Mouse (Mus musculus) stomach, embryonic 15.5 days (tissue): ENCODE measurements around the gene Rpl37a. TPM values are rescaled to one million over a fixed set of nuclear protein-coding genes. Genes with fewer than 3 reads are reported as not detected.

Source experiments
- ATAC-seq: fragments of 200-750 bp; cut with Nextera tagmentation; 2 replicates; pipeline ENCODE4 v1.8.0; 2017; ENCODE audit warnings: low read depth, moderate number of reproducible peaks, moderate TSS enrichment; ENCODE audit not compliant: insufficient read depth, low FRiP score
- H3K27ac ChIP-seq: fragments of 300-500 bp; sonication (generic); 2 replicates; pipeline ENCODE4 v1.5.1; 2015; ENCODE audit warnings: mild to moderate bottlenecking, inconsistent platforms
- H3K27me3 ChIP-seq: fragments of 300-500 bp; sonication (generic); replicated peaks from 2 replicates; pipeline ENCODE4 v1.6.1; 2015; ENCODE audit warnings: inconsistent platforms
- H3K36me3 ChIP-seq: fragments of 300-500 bp; sonication (generic); 2 replicates; pipeline ENCODE4 v1.6.1; 2015; ENCODE audit warnings: inconsistent platforms
- H3K4me1 ChIP-seq: fragments of 300-500 bp; sonication (generic); 2 replicates; pipeline ENCODE4 v1.6.1; 2015; ENCODE audit warnings: inconsistent platforms
- H3K4me2 ChIP-seq: fragments of 300-500 bp; sonication (generic); 2 replicates; pipeline ENCODE4 v1.6.1; 2015; ENCODE audit warnings: mild to moderate bottlenecking, inconsistent platforms
- H3K4me3 ChIP-seq: fragments of 300-500 bp; sonication (generic); replicated peaks from 2 replicates; pipeline ENCODE4 v1.5.1; 2015; ENCODE audit warnings: inconsistent platforms
- H3K9ac ChIP-seq: fragments of 300-500 bp; sonication (generic); 2 replicates; pipeline ENCODE4 v1.6.1; 2015; ENCODE audit warnings: inconsistent platforms
- H3K9me3 ChIP-seq: fragments of 300-500 bp; sonication (generic); 2 replicates; pipeline ENCODE4 v1.6.1; 2016; ENCODE audit warnings: inconsistent platforms
- WGBS: fragments of 180-500 bp; shearing (Covaris S2); methylation state at CpG from one replicate; pipeline ENCODE4 v1.1.7; 2015; 5-methylcytosine and 5-hydroxymethylcytosine counted together
- polyA plus RNA-seq: library from polyadenylated mRNA; unstranded; fragments of >200 nt; fragmentation: Nextera tagmentation; extraction: Ambion mirVana; gene quantifications from 2 replicates; pipeline ENCODE4 v1.2.1, GENCODE M21; 2015

Rpl37a gene
- 1,608 and 1,724 TPM in 2 replicates for polyA plus RNA-seq

DNA sequence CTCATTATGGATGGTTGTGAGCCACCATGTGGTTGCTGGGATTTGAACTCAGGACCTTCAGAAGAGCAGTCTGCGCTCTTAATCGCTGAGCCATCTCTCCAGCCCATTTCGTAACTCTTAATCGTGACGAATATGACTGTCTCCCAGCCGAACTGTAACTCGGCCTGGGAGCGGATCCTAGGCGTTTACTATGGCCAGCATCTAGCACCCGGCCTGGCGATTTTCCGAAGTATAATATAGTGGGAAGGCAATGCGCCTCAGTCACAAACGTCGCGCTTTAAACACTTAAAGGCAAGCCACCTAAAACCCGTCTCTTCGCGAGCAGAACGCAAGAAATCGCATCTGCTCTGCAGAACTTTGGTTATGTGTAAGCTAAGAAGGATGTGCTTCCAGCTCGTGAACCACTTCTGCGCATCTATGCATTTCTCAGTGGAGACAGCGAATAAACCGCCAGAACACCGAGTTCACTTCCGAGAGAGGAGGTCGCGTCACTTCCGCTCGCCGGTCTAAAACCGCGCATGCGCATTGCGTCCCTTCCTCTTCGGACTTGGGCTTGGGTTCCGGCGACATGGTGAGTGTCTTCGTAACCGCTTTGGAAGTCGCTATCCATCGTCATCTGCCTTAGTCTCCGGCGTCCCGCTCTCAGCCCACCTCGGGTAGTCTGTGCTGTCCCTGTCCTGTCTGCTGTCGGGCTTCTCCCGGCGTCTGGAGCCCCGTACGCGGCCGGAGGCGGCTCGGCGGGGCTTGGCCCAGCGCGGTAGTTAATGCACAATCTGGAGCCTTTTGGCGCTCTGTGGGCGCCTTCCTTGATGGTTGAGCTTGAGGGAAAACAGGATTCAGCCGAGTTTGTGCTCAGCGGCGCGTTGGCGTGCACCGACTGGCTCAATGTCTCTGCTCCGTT, at the start of gene Rpl37a:
Gene Rpl37a, plus strand, starts transcription at position 538 of the 901 bp plus-strand sequence.
- Histone ChIP-seq H3K9me3 (no peaks in the 10 kb centered on the region), H3K4me1 (peaks cover 5% of the 10 kb centered on the region; the same call in 1 of the 2 replicates), H3K27ac (peak within 1 kb of the TSS; percentile 95), H3K27me3 (no peaks in the 10 kb centered on the region), H3K36me3 (peaks cover 12% of the 10 kb centered on the region; the same call in 1 of the 2 replicates), H3K4me3 (peak within 1 kb of the TSS; percentile 63), H3K4me2 (peak within 1 kb of the TSS; percentile 80), H3K9ac (peak within 1 kb of the TSS; percentile 76)
- 3% methylated on average over 68 of the region's 68 CpGs for WGBS
- peak; percentile 89 for ATAC-seq

DNA sequence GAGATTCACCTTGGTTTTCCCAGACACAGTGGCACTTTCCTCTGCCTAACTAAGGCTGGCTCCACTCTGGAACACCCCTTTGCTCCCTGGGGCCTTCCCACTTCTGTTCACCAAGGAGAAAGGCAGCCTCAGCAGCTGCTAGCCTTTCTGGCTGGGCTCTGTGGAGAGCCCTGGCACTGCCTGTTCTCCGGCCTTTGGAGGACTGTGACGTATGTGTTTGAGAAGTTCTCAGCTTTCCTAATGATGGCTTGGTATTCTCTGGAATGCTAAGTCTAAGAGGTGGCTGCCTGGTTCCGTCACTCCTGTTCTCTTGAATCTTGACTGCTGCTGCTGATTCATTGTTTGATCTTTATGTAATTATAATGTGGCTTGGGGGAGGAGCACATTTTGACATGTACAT, 38.0 kb upstream of the Rpl37a start:
- ATAC-seq = no peak
- no peaks in the 10 kb centered on the region for H3K36me3 ChIP-seq
- no peak overlapping the region for H3K27ac ChIP-seq
- H3K4me2 ChIP-seq = no peak overlapping the region
- no peaks in the 10 kb centered on the region for H3K9me3 ChIP-seq
- H3K4me3 ChIP-seq = no peak overlapping the region
- no peaks in the 10 kb centered on the region for H3K4me1 ChIP-seq
- no peaks in the 10 kb centered on the region for H3K27me3 ChIP-seq
- 31% methylated on average over 3 of the region's 3 CpGs for WGBS
- no peak overlapping the region for H3K9ac ChIP-seq

DNA sequence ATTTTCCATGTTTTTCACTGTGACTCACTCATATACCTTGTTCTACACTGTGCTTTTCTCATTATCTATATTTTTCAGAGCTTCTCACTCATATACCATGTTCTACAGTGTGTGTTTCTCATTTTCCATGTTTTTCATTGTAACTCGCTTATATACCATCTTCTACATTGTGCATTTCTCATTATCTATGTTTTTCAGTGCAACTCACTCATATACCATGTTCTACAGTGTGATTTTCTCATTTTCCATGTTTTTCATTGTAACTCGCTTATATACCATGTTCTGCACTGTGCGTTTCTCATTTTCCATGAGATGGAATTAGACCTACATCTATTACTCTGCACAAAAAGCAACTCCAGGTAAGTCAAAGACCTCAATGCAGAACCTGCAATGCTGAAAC, 14.8 kb upstream of the Rpl37a start:
- Histone ChIP-seq H3K4me3 (no peak overlapping the region), H3K36me3 (no peaks in the 10 kb centered on the region), H3K9ac (no peak overlapping the region), H3K27me3 (no peaks in the 10 kb centered on the region), H3K9me3 (no peaks in the 10 kb centered on the region), H3K4me1 (no peaks in the 10 kb centered on the region), H3K27ac (no peak overlapping the region), H3K4me2 (no peak overlapping the region)
- 50% methylated on average over 3 of the region's 3 CpGs for WGBS
- no peak for ATAC-seq

DNA sequence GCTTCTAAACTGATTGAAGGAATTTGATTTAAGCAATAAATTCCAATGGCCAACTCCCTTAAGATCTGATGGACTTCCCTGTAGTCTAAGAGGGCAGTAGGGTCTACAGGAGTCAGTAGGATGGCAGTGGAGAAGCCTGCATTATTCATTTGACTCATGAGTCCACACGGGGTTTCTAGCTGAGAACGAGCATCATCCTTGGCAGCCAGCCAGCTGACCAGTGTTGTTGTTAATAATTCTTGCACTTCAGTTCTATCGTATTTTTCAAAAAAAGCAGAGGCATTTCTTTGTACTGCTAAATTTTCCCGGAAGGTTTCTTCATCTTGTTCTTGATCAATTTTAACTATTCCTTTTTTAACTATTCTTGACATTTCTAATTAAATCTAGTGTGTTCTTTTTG, 12.4 kb upstream of the Rpl37a start:
- Histone ChIP-seq H3K4me3 (no peak overlapping the region), H3K9me3 (no peaks in the 10 kb centered on the region), H3K27ac (no peak overlapping the region), H3K4me2 (no peak overlapping the region), H3K9ac (no peak overlapping the region), H3K4me1 (no peaks in the 10 kb centered on the region), H3K27me3 (no peaks in the 10 kb centered on the region), H3K36me3 (no peaks in the 10 kb centered on the region)
- ATAC-seq = no peak
- WGBS = 33% methylated on average over 4 of the region's 4 CpGs

DNA sequence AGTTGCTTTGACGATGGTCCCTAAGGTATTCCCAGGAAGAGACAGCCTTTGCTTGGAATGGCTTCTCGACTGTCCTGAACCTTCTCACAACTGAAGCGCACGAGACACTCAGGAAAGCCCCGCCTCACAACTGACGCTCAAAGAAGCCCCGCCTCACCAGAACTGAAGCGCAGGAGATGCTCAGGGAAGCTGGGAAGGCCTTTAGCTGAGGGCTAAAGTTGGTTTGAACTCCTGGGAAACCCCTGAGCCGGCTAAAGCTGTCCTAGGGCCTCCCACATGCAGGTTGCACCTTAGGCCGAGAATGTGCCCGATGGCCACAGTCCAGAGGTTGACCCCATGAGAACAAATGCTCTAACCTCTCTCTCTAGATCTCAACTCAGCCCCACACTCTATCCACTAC, 10.6 kb upstream of the Rpl37a start, which contains the start of gene Ankar:
Gene Ankar, minus strand, starts transcription at position 101 of the 400 bp plus-strand sequence.
- no peaks in the 10 kb centered on the region for H3K36me3 ChIP-seq
- 83% methylated on average over 11 of the region's 11 CpGs for whole genome bisulfite sequencing
- no peak within 1 kb of the TSS for H3K4me2 ChIP-seq
- no peak within 1 kb of the TSS for H3K4me3 ChIP-seq
- no peak within 1 kb of the TSS for H3K27ac ChIP-seq
- no peak for ATAC-seq
- H3K27me3 ChIP-seq = no peaks in the 10 kb centered on the region
- no peaks in the 10 kb centered on the region for H3K9me3 ChIP-seq
- no peak within 1 kb of the TSS for H3K9ac ChIP-seq
- H3K4me1 ChIP-seq = no peaks in the 10 kb centered on the region

DNA sequence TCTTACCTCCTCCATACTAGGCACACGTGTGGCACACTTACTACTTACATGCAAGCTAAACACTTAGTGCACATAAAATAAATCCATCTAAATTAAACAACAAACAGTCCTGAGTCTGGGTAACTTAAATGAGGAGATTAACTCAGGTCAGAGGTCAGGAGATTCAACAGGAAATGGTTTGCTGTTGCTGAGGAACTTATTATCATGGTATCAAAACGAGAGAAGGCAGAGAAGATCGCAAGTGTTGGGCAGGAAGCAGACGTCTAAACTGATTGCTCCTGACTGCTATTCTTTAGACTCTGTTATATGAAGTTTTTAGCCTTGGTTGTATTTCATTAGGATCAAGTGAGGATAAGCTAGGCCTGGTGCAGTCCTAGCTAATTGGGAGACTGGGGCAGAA, 3.6 kb upstream of the Rpl37a start:
- no peak overlapping the region for H3K4me2 ChIP-seq
- H3K4me1 ChIP-seq = peaks cover under 1% of the 10 kb centered on the region; the same call in 1 of the 2 replicates
- no peaks in the 10 kb centered on the region for H3K36me3 ChIP-seq
- no peaks in the 10 kb centered on the region for H3K9me3 ChIP-seq
- no peak overlapping the region for H3K4me3 ChIP-seq
- ATAC-seq = no peak
- 60% methylated on average over 4 of the region's 4 CpGs for WGBS
- no peak overlapping the region for H3K9ac ChIP-seq
- H3K27me3 ChIP-seq = no peaks in the 10 kb centered on the region
- H3K27ac ChIP-seq = no peak overlapping the region

DNA sequence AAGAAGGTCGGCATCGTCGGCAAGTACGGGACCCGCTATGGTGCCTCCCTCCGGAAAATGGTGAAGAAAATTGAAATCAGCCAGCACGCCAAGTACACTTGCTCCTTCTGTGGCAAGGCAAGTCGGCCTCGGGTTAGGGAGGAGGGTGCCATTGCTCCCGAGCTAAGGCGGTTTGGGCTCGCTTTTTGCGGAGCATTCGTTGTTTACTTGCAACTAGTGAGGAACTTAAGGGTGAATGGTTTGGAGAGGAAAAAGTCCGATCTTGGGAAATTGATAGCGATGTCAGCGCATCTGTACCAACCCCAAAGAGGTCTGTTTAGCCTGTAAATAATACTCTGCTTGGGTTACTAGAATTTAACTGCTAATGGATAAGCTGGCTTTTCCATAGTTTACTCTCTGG, 594 bp downstream of the Rpl37a start:
- under 1% methylated on average over 17 of the region's 17 CpGs for WGBS
- H3K27ac ChIP-seq = peak overlapping the region; percentile 95
- no peaks in the 10 kb centered on the region for H3K27me3 ChIP-seq
- peak overlapping the region; percentile 76 for H3K9ac ChIP-seq
- peak overlapping the region; percentile 63 for H3K4me3 ChIP-seq
- H3K4me1 ChIP-seq = peaks cover 5% of the 10 kb centered on the region; the same call in 1 of the 2 replicates
- H3K36me3 ChIP-seq = peaks cover 12% of the 10 kb centered on the region; the same call in 1 of the 2 replicates
- no peak for ATAC-seq
- no peaks in the 10 kb centered on the region for H3K9me3 ChIP-seq
- peak overlapping the region; percentile 80 for H3K4me2 ChIP-seq

DNA sequence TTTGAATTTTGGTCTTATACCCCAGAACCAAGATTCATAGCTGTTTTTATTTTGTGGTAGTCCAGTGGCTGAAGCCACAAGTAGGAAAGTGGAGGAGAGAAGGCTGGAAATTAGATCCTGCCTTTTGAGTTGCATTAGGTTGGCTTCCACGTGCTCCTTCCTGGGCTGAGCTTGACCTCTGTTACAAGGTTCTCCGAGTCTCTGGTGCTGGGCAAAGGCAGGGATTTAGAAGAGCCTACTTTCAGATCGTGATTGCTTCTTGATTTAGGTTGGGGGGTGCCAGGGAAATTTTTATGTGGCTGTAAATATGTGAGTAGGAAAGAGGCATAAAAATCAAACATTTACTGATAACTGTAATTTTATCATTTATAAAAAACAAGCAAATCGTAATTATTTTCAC, 3.5 kb downstream of the Rpl37a start:
- no peak for ATAC-seq
- H3K9me3 ChIP-seq = no peaks in the 10 kb centered on the region
- no peak overlapping the region for H3K4me3 ChIP-seq
- H3K4me1 ChIP-seq = peaks cover 8% of the 10 kb centered on the region; the same call in 1 of the 2 replicates
- no peak overlapping the region for H3K27ac ChIP-seq
- H3K9ac ChIP-seq = no peak overlapping the region
- WGBS = 67% methylated on average over 4 of the region's 4 CpGs
- peaks cover 12% of the 10 kb centered on the region; the same call in 1 of the 2 replicates for H3K36me3 ChIP-seq
- no peaks in the 10 kb centered on the region for H3K27me3 ChIP-seq
- no peak overlapping the region for H3K4me2 ChIP-seq

DNA sequence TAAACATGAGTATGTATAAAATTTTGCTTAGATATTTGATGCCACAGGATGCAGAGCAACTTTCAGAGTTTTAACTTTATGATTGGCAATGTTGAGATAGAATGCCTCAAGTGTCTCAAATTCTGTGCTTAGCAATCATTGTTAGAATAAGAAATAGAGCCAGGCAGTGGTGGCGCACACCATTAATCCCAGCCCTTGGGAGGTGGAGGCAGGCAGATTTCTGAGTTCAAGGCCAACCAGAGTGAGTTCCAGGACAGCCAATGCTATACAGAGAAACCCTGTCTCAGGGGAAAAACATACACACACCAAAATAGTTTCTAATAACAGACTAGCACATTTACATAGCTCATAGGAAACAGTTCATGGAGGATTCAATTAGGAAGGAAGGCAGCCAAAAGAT, 4.0 kb downstream of the Rpl37a start:
- peaks cover 8% of the 10 kb centered on the region; the same call in 1 of the 2 replicates for H3K4me1 ChIP-seq
- no peak overlapping the region for H3K4me2 ChIP-seq
- peaks cover 12% of the 10 kb centered on the region; the same call in 1 of the 2 replicates for H3K36me3 ChIP-seq
- no peak overlapping the region for H3K4me3 ChIP-seq
- H3K9ac ChIP-seq = no peak overlapping the region
- no peak for ATAC-seq
- WGBS = 93% methylated on average over 1 of the region's 1 CpGs
- no peaks in the 10 kb centered on the region for H3K27me3 ChIP-seq
- no peak overlapping the region for H3K27ac ChIP-seq
- no peaks in the 10 kb centered on the region for H3K9me3 ChIP-seq

DNA sequence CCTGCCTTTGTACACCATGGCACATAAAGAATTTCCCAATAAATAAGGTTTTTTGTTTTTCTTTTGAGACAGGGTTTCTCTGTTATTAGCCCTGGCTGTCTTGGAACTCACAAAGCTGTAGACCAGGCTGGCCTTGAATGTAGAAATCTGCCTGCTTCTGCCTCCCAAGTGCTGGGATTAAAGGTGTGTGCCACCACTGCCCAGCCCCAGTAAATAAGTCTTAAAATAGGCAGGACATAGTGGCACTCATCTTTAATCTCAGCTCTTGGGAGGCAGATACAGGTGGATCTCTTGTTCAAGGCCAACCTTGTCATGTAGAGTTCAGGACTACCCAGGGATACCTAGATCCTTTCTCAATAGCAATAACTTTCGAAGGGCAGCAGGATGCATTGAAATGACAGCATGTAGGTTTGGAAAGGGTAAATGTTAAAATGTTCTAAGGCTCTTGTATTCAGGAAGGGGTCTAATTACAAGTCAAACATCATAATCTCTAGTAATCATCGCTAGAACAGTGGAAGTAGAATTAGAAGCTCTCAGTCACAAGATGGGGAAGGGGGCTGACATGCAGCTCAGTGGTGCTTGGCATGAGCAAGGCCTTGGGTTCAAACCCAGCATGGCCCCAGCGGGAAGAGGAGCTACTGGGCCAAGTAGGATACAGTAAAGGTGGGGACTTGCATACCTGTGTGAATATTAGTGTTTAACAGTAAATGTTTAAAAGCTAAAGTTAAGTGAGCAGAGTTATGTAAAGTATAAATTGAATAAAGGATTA, 4.7 kb downstream of the Rpl37a start:
- Histone ChIP-seq H3K9ac (no peak overlapping the region), H3K27me3 (no peaks in the 10 kb centered on the region), H3K4me2 (no peak overlapping the region), H3K4me3 (no peak overlapping the region), H3K4me1 (peaks cover 8% of the 10 kb centered on the region; the same call in 1 of the 2 replicates), H3K27ac (no peak overlapping the region), H3K9me3 (no peaks in the 10 kb centered on the region), H3K36me3 (peaks cover 12% of the 10 kb centered on the region; the same call in 1 of the 2 replicates)
- no peak for ATAC-seq
- 74% methylated on average over 3 of the region's 3 CpGs for whole genome bisulfite sequencing

DNA sequence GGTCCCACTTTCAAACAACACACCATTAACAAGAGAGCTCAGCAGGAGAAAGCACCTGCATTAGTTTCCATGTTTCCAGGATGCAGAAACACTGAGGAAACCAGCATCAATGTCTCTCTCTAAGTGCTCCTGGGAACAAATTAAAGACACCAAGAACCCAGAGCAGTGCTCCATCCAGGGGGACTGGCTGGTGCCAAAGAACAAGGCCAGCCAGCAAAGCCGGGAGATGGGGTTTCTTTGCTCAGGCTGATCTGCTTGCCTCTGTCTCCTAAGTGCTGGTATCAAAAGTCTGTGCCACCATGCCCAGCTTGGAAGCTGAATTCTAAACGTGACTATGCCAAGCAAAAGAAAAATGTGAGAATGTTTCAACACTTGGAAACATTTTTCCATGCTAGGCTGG, 5.3 kb downstream of the Rpl37a start:
- Histone ChIP-seq H3K27ac (no peak overlapping the region), H3K36me3 (peaks cover 12% of the 10 kb centered on the region; the same call in 1 of the 2 replicates), H3K9me3 (no peaks in the 10 kb centered on the region), H3K9ac (no peak overlapping the region), H3K4me2 (no peak overlapping the region), H3K4me1 (peaks cover 8% of the 10 kb centered on the region; the same call in 1 of the 2 replicates), H3K27me3 (no peaks in the 10 kb centered on the region), H3K4me3 (no peak overlapping the region)
- whole genome bisulfite sequencing = 44% methylated on average over 2 of the region's 2 CpGs
- no peak for ATAC-seq
